Mouse (Mus musculus): ENCODE results near the gene Hdlbp.

GRCm38 (mm10) chr1:93444405-93445110, 34.1 kb downstream of the Hdlbp start:
- TF ChIP-seq CTCF (IDR thresholded peaks at IDR 0.05; ENCODE audit: borderline replicate concordance, insufficient read depth, low read length): no peak
- peak; percentile 60 for TF ChIP-seq POLR2A (IDR thresholded peaks at IDR 0.05; ENCODE audit: low read depth, low read length)

Data from embryonic fibroblast, embryonic 13.5 days (primary cell).